Mouse (Mus musculus) heart, embryonic 15.5 days (tissue): ENCODE results near the gene Tor2a. TPM values are rescaled to one million over a fixed set of nuclear protein-coding genes. Genes with fewer than 3 reads are reported as not detected.
A peak's percentile ranks its signal among the peaks of the same experiment; 100 is the strongest.

Experiments used
- microRNA counts: library from miRNA; unstranded; fragments of <30 nt; microRNA quantifications from one replicate; lab custom pipeline; 2016
- microRNA-seq: library from miRNA; unstranded; fragments of <30 nt; microRNA quantifications from one replicate; pipeline ENCODE4, GENCODE M21; 2016
- polyA plus RNA-seq: library from polyadenylated mRNA; unstranded; fragments of >200 nt; fragmentation: Nextera tagmentation; extraction: Ambion mirVana; gene quantifications from 2 replicates; pipeline ENCODE4 v1.2.1, GENCODE M21; 2015

Gene Tor2a
- polyA plus RNA-seq, 1 experiment from 2014 or later = 31.2 TPM

MicroRNAs within 50 kb of the gene (microRNA counts, 519-probe panel; counts per million panel counts)
- 2,166 counts per million, percentile 29 among the panel's probes with 10 or more counts for microRNA mmu-miR-2861 (lab: Ali Mortazavi, UCI)

Small RNA genes within 50 kb of the gene (microRNA-seq; reads per million reads assigned to microRNA genes)
- not detected for gene Mir2861
- gene Mir3960 = not detected

Other genes with a start within 250 kb of the Tor2a start
- gene Fam102a, start 221.9 kb upstream of the Tor2a start, polyA plus RNA-seq = 4.8 and 8.6 TPM in 2 replicates
- gene Dpm2, start 186.4 kb upstream of the Tor2a start, polyA plus RNA-seq = 62.0 and 71.0 TPM in 2 replicates
- 0.23 TPM in 1 of 2 replicates, not detected in the other for gene Pip5kl1, start 182.4 kb upstream of the Tor2a start, polyA plus RNA-seq
- gene 9430097D07Rik, start 181.6 kb upstream of the Tor2a start, polyA plus RNA-seq = 0.08 TPM in 1 of 2 replicates, not detected in the other
- gene St6galnac4, start 170.1 kb upstream of the Tor2a start, polyA plus RNA-seq = 33.5 and 38.7 TPM in 2 replicates
- gene St6galnac6, start 157.5 kb upstream of the Tor2a start, polyA plus RNA-seq = 28.5 and 29.0 TPM in 2 replicates
- 360 and 390 TPM in 2 replicates for gene Ak1, start 135.5 kb upstream of the Tor2a start, polyA plus RNA-seq
- gene Eng, start 110.6 kb upstream of the Tor2a start, polyA plus RNA-seq = 144 and 163 TPM in 2 replicates
- gene Fpgs, start 53.1 kb upstream of the Tor2a start, polyA plus RNA-seq = 13.8 and 19.7 TPM in 2 replicates
- gene Cdk9, start 44.2 kb upstream of the Tor2a start, polyA plus RNA-seq = 45.5 and 66.6 TPM in 2 replicates
- 25.7 and 33.4 TPM in 2 replicates for gene Sh2d3c, start 36.2 kb upstream of the Tor2a start, polyA plus RNA-seq
- gene 6330409D20Rik, start 16.2 kb upstream of the Tor2a start, polyA plus RNA-seq = 0.16 TPM in 1 of 2 replicates, not detected in the other
- 0.15 and 0.32 TPM in 2 replicates for gene Ttc16, start 18.4 kb downstream of the Tor2a start, polyA plus RNA-seq
- 3.0 and 4.8 TPM in 2 replicates for gene Ptrh1, start 18.6 kb downstream of the Tor2a start, polyA plus RNA-seq
- gene Cfap157, start 27.2 kb downstream of the Tor2a start, polyA plus RNA-seq = 0.16 and 0.52 TPM in 2 replicates
- gene Stxbp1, start 90.0 kb downstream of the Tor2a start, polyA plus RNA-seq = 23.8 and 28.3 TPM in 2 replicates
- 43.0 and 57.4 TPM in 2 replicates for gene Fam129b, start 118.9 kb downstream of the Tor2a start, polyA plus RNA-seq
- 79.3 and 89.3 TPM in 2 replicates for gene Rpl12, start 204.3 kb downstream of the Tor2a start, polyA plus RNA-seq
- gene Lrsam1, start 204.4 kb downstream of the Tor2a start, polyA plus RNA-seq = 8.3 and 9.3 TPM in 2 replicates
- 20.4 and 23.6 TPM in 2 replicates for gene Slc2a8, start 224.8 kb downstream of the Tor2a start, polyA plus RNA-seq